Mouse (Mus musculus) MEL (cell line): ENCODE data around the gene Ube2d3.

Experiments
- CTCF ChIP-seq, 3 experiments: IDR thresholded peaks in 2 of 3; conservative IDR thresholded peaks in 1 of 3; 2 replicates each; pipeline ENCODE4 v1.5.1; 2011 to 2012; ENCODE audit warnings: low read length in 3 of 3, low read depth in 2 of 3, mild to moderate bottlenecking in 2 of 3, improper control_type of control experiment in 1 of 3, inconsistent platforms in 1 of 3, mixed read lengths in 1 of 3, moderate library complexity in 1 of 3; ENCODE audit not compliant: control insufficient read depth in 1 of 3, insufficient read depth in 1 of 3, poor library complexity in 1 of 3, severe bottlenecking in 1 of 3
- E2F4 ChIP-seq: IDR thresholded peaks from 2 replicates; pipeline ENCODE4 v1.6.1; 2011; ENCODE audit warnings: low read depth, low read length, improper control_type of control experiment, borderline replicate concordance
- EP300 ChIP-seq, 2 experiments: IDR thresholded peaks; 2 replicates each; pipeline ENCODE4 v1.6.1; 2011; ENCODE audit warnings: improper control_type of control experiment in 2 of 2, low read length in 2 of 2, low read depth in 1 of 2, mild to moderate bottlenecking in 1 of 2
- MXI1 ChIP-seq: IDR thresholded peaks from 2 replicates; pipeline ENCODE4 v1.6.1; 2011; ENCODE audit warnings: mild to moderate bottlenecking, low read depth, low read length, improper control_type of control experiment
- POLR2AphosphoS2 ChIP-seq: IDR thresholded peaks from 2 replicates; pipeline ENCODE4 v1.6.1; 2011; ENCODE audit warnings: low read length, improper control_type of control experiment
- SIN3A ChIP-seq: IDR thresholded peaks from 2 replicates; pipeline ENCODE4 v1.6.1; 2012; ENCODE audit warnings: low read length, improper control_type of control experiment, inconsistent platforms
- TAL1 ChIP-seq: IDR thresholded peaks from 2 replicates; pipeline ENCODE4 v1.6.1; 2012; ENCODE audit warnings: mild to moderate bottlenecking, inconsistent platforms, low read length, moderate library complexity, mixed read lengths

DNA sequence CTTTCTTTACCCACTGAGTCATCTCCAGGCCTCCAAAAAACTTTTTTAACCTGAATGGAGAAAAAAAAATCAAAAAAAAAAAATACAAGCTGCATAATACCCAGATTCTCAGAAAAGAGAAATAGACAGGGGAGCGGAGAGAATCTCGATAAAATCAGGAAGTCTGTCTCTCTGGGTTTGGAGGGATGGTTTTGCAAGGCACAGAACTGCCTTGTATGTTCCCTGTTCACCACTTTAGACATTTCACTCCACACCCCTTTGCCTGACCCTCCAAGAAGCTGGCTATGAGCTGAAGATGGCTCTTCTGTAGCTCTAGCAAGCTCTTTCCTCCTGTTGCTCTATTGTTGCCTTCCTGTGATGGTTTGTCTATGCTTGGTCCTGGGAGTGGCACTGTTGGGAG lies 39.0 kb downstream of the Ube2d3 start:
- TF ChIP-seq POLR2AphosphoS2 (no peak), CTCF (IDR thresholded peaks at IDR 0.05 in 2 of 3, conservative IDR thresholded peaks at IDR 0.05 in 1 of 3; ENCODE audit: control insufficient read depth in 1 of 3, insufficient read depth in 1 of 3, low read depth in 2 of 3, low read length in 3 of 3, poor library complexity in 1 of 3, severe bottlenecking in 1 of 3) (no peak), SIN3A (no peak), EP300 (IDR thresholded peaks at IDR 0.05; ENCODE audit: low read depth in 1 of 2, low read length in 2 of 2) (no peak), E2F4 (no peak), MXI1 (no peak), TAL1 (no peak)
